In the genomic region with DNA sequence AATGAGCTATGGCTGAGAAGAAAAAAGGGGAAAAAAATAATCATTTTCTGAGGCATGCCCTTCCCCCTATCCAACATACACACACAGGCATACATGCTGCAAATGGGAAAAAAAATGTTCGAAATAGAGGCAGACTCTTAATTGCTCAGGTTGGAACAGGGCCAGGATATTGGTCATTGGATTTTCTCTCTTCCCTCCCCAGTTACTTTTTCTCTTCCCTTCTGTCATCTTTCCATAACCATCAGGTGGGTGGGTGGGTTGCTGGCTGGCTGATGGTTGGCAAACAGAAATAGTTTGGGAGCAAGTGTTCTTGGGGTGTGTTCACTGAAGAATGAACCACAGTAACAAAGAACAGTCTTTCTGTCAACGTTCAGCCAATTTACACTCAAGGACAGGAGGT, we compare ENCODE assay signal across 15 mouse cellular contexts.
DNase-seq lines count a peak whose midpoint lies in the region; TF ChIP-seq lines count a peak whose summit lies in the region.
"Had no signal": no experiment of that assay in that cellular context is flagged by ENCODE, and none has a peak within 500 bp of the region (broad histone marks: within the 10 kb centered on the region; RNA-seq: fewer than 3 reads in every experiment).

No protein-coding gene starts in this region.

- no peak for TF ChIP-seq CTCF in brain, embryonic 14.5 days (IDR thresholded peaks at IDR 0.05; ENCODE audit: borderline replicate concordance, extremely low read depth, insufficient read depth, insufficient read length)

- TF ChIP-seq POLR2A in brain, embryonic 14.5 days (IDR thresholded peaks at IDR 0.05; ENCODE audit: borderline replicate concordance, extremely low read depth, insufficient read depth, insufficient read length, poor library complexity, severe bottlenecking), result no peak

- intact Hi-C loops in left cerebral cortex, postnatal 14 days (cut with DNase I), result no loop called here

- peak; percentile 15 to 17 for DNase-seq in left cerebral cortex, postnatal 14 days (ENCODE audit: low spot score in 2 of 2)
- no peak for DNase-seq in left cerebral cortex, adult 11 months (ENCODE audit: low spot score)
- DNase-seq in brain, embryonic 14.5 days (ENCODE audit: low read depth), result peak; percentile 52
- peak; percentile 41 for DNase-seq in layer of hippocampus, adult 9-10 months (ENCODE audit: low spot score)
- DNase-seq in telencephalon, adult 2 months (ENCODE audit: low read depth, low spot score), result peak; percentile 49
- no peak for DNase-seq in cerebellum, adult 8-10 months
- DNase-seq in spleen, postnatal 36 days (ENCODE audit: low spot score in 2 of 2), result no peak
- DNase-seq: adrenal gland, adult 2 months; cerebellum, adult 11-12 months; forebrain, postnatal 0 days; heart, postnatal 14 days; kidney, adult 18-20 months; kidney, postnatal 25 days; lung, postnatal 4 days; spleen, adult 18-20 months had no signal

Comparison
In these comparisons a context has a peak if more than half of its experiments do, and no peak if none do; other contexts are left out.
1. DNase-seq: peak in left cerebral cortex, postnatal 14 days (2 of 2), brain, embryonic 14.5 days (single experiment), layer of hippocampus, adult 9-10 months (single experiment) and telencephalon, adult 2 months (single experiment); none in left cerebral cortex, adult 11 months (single experiment), cerebellum, adult 8-10 months (single experiment) and spleen, postnatal 36 days (0 of 2).